Mouse (Mus musculus): Measurements from ENCODE around the gene Arid3c.
"Not testable (repeated sequence)": the region's sequence is repeated elsewhere in the genome, so short reads cannot be mapped to it uniquely, and the experiment has no call there.

Gene Arid3c

GRCm38 (mm10) chr4:41685882-41686492 is 45.0 kb downstream of the Arid3c start:
- in situ Hi-C loops (cut with MboI, MseI) = not testable (repeated sequence)

- in situ Hi-C loops (cut with MboI, MseI) = not testable (repeated sequence)
These were observed 46.0 kb downstream of the Arid3c start for GRCm38 (mm10) chr4:41684931-41685453.

GRCm38 (mm10) chr4:41684131-41684930 is 46.6 kb downstream of the Arid3c start:
- in situ Hi-C loops (cut with MboI, MseI) = not testable (repeated sequence)

GRCm38 (mm10) chr4:41683303-41683702 is 47.6 kb downstream of the Arid3c start:
- in situ Hi-C loops (cut with MboI, MseI) = not testable (repeated sequence)

- in situ Hi-C loops (cut with MboI, MseI) = no loop called here
These were observed 48.2 kb downstream of the Arid3c start for GRCm38 (mm10) chr4:41682789-41683188.

- in situ Hi-C loops (cut with MboI, MseI) = no loop called here
These were observed 49.0 kb downstream of the Arid3c start for GRCm38 (mm10) chr4:41681947-41682346.

GRCm38 (mm10) chr4:41681176-41681575 is 49.8 kb downstream of the Arid3c start:
- in situ Hi-C loops (cut with MboI, MseI) = no loop called here

GRCm38 (mm10) chr4:41679291-41679690 is 51.7 kb downstream of the Arid3c start:
- in situ Hi-C loops (cut with MboI, MseI) = loop anchor here (10.0 kb wide), 2 partner anchors 496 to 996 kb away; no protein-coding TSS in a partner anchor

- in situ Hi-C loops (cut with MboI, MseI) = loop anchor here (10.0 kb wide), 2 partner anchors 496 to 996 kb away; no protein-coding TSS in a partner anchor
These were observed 52.1 kb downstream of the Arid3c start for GRCm38 (mm10) chr4:41678863-41679262.

GRCm38 (mm10) chr4:41677006-41677629 is 53.8 kb downstream of the Arid3c start:
- in situ Hi-C loops (cut with MboI, MseI) = loop anchor here (10.0 kb wide), 2 partner anchors 498 to 998 kb away; no protein-coding TSS in a partner anchor

- in situ Hi-C loops (cut with MboI, MseI) = loop anchor here (10.0 kb wide), 2 partner anchors 498 to 998 kb away; no protein-coding TSS in a partner anchor
These were observed 54.5 kb downstream of the Arid3c start for GRCm38 (mm10) chr4:41676248-41677005.
